In the genomic region with DNA sequence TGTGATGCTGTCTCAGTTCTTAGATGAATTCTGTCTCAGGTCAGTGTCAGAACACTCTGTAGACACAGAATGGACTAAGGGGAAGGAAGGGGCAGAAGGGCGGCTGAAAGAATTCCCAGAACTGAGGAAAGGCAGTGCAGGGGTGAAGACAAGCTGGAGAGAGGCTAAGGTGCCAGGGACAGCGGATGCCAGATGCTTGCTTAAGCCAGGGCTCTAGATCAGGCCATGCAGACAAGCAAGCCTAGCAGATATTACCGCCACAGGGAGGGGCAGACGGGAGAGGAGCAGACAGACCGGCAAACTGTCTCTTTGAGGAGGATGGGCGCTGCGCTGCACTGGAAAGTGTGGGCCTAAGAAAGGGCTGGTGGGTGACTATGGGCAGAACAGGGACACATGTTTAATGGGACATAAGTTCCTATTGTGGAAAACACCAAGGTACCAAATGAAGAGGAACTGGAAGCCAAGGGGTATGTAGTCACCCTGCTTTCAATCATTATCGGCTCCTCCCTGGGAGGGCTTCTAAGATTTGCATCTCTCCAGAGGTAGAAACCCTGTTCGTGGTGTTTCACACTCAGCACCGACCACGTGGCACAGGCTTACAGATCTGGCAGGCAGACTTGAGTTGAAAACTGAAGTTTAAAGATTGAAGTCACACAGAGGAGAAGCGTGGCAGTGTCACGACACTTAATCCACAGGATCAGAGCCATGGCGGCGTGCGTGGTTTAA, we compare ENCODE assay signal across 11 mouse cellular contexts. TPM values are rescaled to one million over a fixed set of nuclear protein-coding genes. Genes with fewer than 3 reads are reported as not detected.
DNase-seq lines count a peak whose midpoint lies in the region; ATAC-seq and TF ChIP-seq lines count a peak whose summit lies in the region.
"Had no signal": no experiment of that assay in that cellular context is flagged by ENCODE, and none has a peak within 500 bp of the region (broad histone marks: within the 10 kb centered on the region; RNA-seq: fewer than 3 reads in every experiment).

No protein-coding gene starts in this region.

- H3K4me2 ChIP-seq in lung, postnatal 0 days (replicated peaks; ENCODE audit: low read depth, low read length) = no peak overlapping the region
- no peak overlapping the region for H3K4me2 ChIP-seq in forebrain, embryonic 14.5 days (ENCODE audit: low read length)
- H3K4me2 ChIP-seq: midbrain, embryonic 12.5 days had no signal

- peak; percentile 2; the same call in 1 of the 2 replicates for ATAC-seq in lung, postnatal 0 days
- no peak for ATAC-seq in forebrain, embryonic 14.5 days

- peak overlapping the region; percentile 56 for H3K27ac ChIP-seq in heart, embryonic 10.5 days
- 0 out of 2 replicates have a peak overlapping the region, but pooled peaks have one; percentile 0 for H3K27ac ChIP-seq in ES-Bruce4 (ENCODE audit: insufficient read depth, low read length)
- H3K27ac ChIP-seq in lung, postnatal 0 days (ENCODE audit: low read length) = no peak overlapping the region
- no peak overlapping the region for H3K27ac ChIP-seq in forebrain, embryonic 14.5 days (ENCODE audit: low read depth, low read length)
- H3K27ac ChIP-seq: midbrain, embryonic 12.5 days had no signal

- no peak for TF ChIP-seq POLR2A in ES-Bruce4 (IDR thresholded peaks at IDR 0.05; ENCODE audit: insufficient read depth, low read length)

- WGBS in heart, embryonic 10.5 days = 63% methylated on average over 16 of the region's 16 CpGs
- WGBS in lung, postnatal 0 days = 70% methylated on average over 16 of the region's 16 CpGs
- 80% methylated on average over 16 of the region's 16 CpGs for WGBS in forebrain, embryonic 14.5 days

- H3K9me3 ChIP-seq in heart, embryonic 10.5 days = no peaks in the 10 kb centered on the region
- no peaks in the 10 kb centered on the region for H3K9me3 ChIP-seq in ES-Bruce4 (replicated peaks; ENCODE audit: control insufficient read depth, insufficient read depth, low read length, poor library complexity, severe bottlenecking)
- no peaks in the 10 kb centered on the region for H3K9me3 ChIP-seq in lung, postnatal 0 days (ENCODE audit: low read length)
- no peaks in the 10 kb centered on the region for H3K9me3 ChIP-seq in forebrain, embryonic 14.5 days (replicated peaks; ENCODE audit: control insufficient read depth, low read length)
- H3K9me3 ChIP-seq: midbrain, embryonic 12.5 days had no signal

- no peak for TF ChIP-seq EP300 in ES-Bruce4 (IDR thresholded peaks at IDR 0.05; ENCODE audit: insufficient read depth, low read depth, low read length)
- TF ChIP-seq EP300 in lung, postnatal 0 days (IDR thresholded peaks at IDR 0.05) = no peak

- intact Hi-C loops in heart, postnatal 25 days (cut with DNase I) = loop anchor here (10.0 kb wide), 1 partner anchor 236 kb away; the partner anchor contains the start of gene Rpl21

- H3K36me3 ChIP-seq in heart, embryonic 10.5 days = no peaks in the 10 kb centered on the region
- H3K36me3 ChIP-seq in ES-Bruce4 (ENCODE audit: control insufficient read depth, insufficient read depth, low read length, poor library complexity, severe bottlenecking) = no peaks in the 10 kb centered on the region
- H3K36me3 ChIP-seq in lung, postnatal 0 days (ENCODE audit: insufficient read depth, low read length) = no peaks in the 10 kb centered on the region
- H3K36me3 ChIP-seq in forebrain, embryonic 14.5 days (ENCODE audit: control insufficient read depth, insufficient read depth, low read length) = no peaks in the 10 kb centered on the region
- H3K36me3 ChIP-seq: midbrain, embryonic 12.5 days had no signal

- no peak overlapping the region for H3K4me3 ChIP-seq in heart, embryonic 10.5 days
- H3K4me3 ChIP-seq in ES-Bruce4 (ENCODE audit: low read depth, low read length) = no peak overlapping the region
- no peak overlapping the region for H3K4me3 ChIP-seq in lung, postnatal 0 days (ENCODE audit: low read depth, low read length)
- no peak overlapping the region for H3K4me3 ChIP-seq in forebrain, embryonic 14.5 days (ENCODE audit: low read depth, low read length)
- H3K4me3 ChIP-seq: midbrain, embryonic 12.5 days had no signal

- no peak for TF ChIP-seq CTCF in ES-Bruce4 (IDR thresholded peaks at IDR 0.05; ENCODE audit: low read depth, low read length)
- no peak for TF ChIP-seq CTCF in lung, postnatal 0 days (IDR thresholded peaks at IDR 0.05)

- peaks cover 34% of the 10 kb centered on the region for H3K4me1 ChIP-seq in heart, embryonic 10.5 days
- peaks cover 2% of the 10 kb centered on the region for H3K4me1 ChIP-seq in ES-Bruce4 (ENCODE audit: control insufficient read depth, insufficient read depth, low read length)
- H3K4me1 ChIP-seq in lung, postnatal 0 days (ENCODE audit: insufficient read depth, low read depth, low read length) = peaks cover 25% of the 10 kb centered on the region; the same call in 1 of the 2 replicates
- peaks cover 3% of the 10 kb centered on the region; the same call in 1 of the 2 replicates for H3K4me1 ChIP-seq in forebrain, embryonic 14.5 days (ENCODE audit: control insufficient read depth, insufficient read depth, low read length)

- no peaks in the 10 kb centered on the region for H3K27me3 ChIP-seq in heart, embryonic 10.5 days (ENCODE audit: insufficient read depth, poor library complexity, severe bottlenecking)
- H3K27me3 ChIP-seq in ES-Bruce4 (ENCODE audit: control insufficient read depth, insufficient read depth, low read length, poor library complexity, severe bottlenecking) = no peaks in the 10 kb centered on the region
- no peaks in the 10 kb centered on the region for H3K27me3 ChIP-seq in lung, postnatal 0 days (replicated peaks; ENCODE audit: insufficient read depth, low read length)
- H3K27me3 ChIP-seq in forebrain, embryonic 14.5 days (replicated peaks; ENCODE audit: control insufficient read depth, insufficient read depth, low read length) = no peaks in the 10 kb centered on the region
- H3K27me3 ChIP-seq: Patski had no signal

- H3K9ac ChIP-seq in ES-Bruce4 (ENCODE audit: low read depth, poor library complexity, severe bottlenecking) = no peak overlapping the region
- no peak overlapping the region for H3K9ac ChIP-seq in lung, postnatal 0 days (replicated peaks; ENCODE audit: low read depth)
- H3K9ac ChIP-seq in forebrain, embryonic 14.5 days (ENCODE audit: low read length) = no peak overlapping the region
- H3K9ac ChIP-seq: midbrain, embryonic 12.5 days had no signal

- no peak for DNase-seq in heart, embryonic 10.5 days (ENCODE audit: low spot score)
- no peak for DNase-seq in heart, postnatal 25 days (ENCODE audit: low spot score)
- peak; percentile 27 for DNase-seq in heart, postnatal 4 days
- peak; percentile 61 for DNase-seq in lung, postnatal 0 days (ENCODE audit: low spot score)
- DNase-seq in forebrain, embryonic 14.5 days (ENCODE audit: low spot score) = no peak
- DNase-seq in ovary, postnatal 36 days (ENCODE audit: low spot score) = no peak
- no peak for DNase-seq in retina, embryonic 14.5 days (ENCODE audit: low spot score)
- DNase-seq: right cerebral cortex, postnatal 14 days had no signal

RNA-seq across cellular contexts. Expression of gene Lnx2, which starts 5.4 kb away (rescaled TPM):
- polyA plus RNA-seq in heart, embryonic 10.5 days (2016; fragmentation: Nextera tagmentation; extraction: Ambion mirVana) = 7.7 and 10.0 TPM in 2 replicates
- 10 to 100 TPM; 10.1 to 10.7 TPM for total RNA-seq in heart, postnatal 25 days (2021)
- polyA plus RNA-seq in ES-Bruce4 (2011; ENCODE audit: insufficient read depth, insufficient read length, low read depth, missing spikeins) = 9.0 and 9.9 TPM in 2 replicates
- total RNA-seq in heart, postnatal 4 days (2021) = 10 to 100 TPM; 16.5 to 16.6 TPM
- polyA plus RNA-seq in lung, postnatal 0 days (2015; fragmentation: Nextera tagmentation; extraction: Ambion mirVana) = 12.4 and 14.5 TPM in 2 replicates
- polyA plus RNA-seq in forebrain, embryonic 14.5 days (2014; fragmentation: Nextera tagmentation; extraction: Ambion mirVana) = 8.1 and 10.9 TPM in 2 replicates

RNA-seq across cellular contexts. Expression of gene Polr1d, which starts 5.9 kb away (rescaled TPM):
- polyA plus RNA-seq in heart, embryonic 10.5 days (2016; fragmentation: Nextera tagmentation; extraction: Ambion mirVana) = 114 and 129 TPM in 2 replicates
- total RNA-seq in heart, postnatal 25 days (2021) = 10 to 100 TPM; 73.2 to 73.8 TPM
- polyA plus RNA-seq in ES-Bruce4 (2011; ENCODE audit: insufficient read depth, insufficient read length, low read depth, missing spikeins) = 149 and 155 TPM in 2 replicates
- total RNA-seq in heart, postnatal 4 days (2021) = 10 to 100 TPM; 78.1 to 81.6 TPM
- polyA plus RNA-seq in lung, postnatal 0 days (2015; fragmentation: Nextera tagmentation; extraction: Ambion mirVana) = 106 and 107 TPM in 2 replicates
- 121 and 135 TPM in 2 replicates for polyA plus RNA-seq in forebrain, embryonic 14.5 days (2014; fragmentation: Nextera tagmentation; extraction: Ambion mirVana)

Comparison
In these comparisons a context has a peak if more than half of its experiments do, and no peak if none do; other contexts are left out.
1. DNase-seq: peak in heart, postnatal 4 days (single experiment) and lung, postnatal 0 days (single experiment); none in heart, embryonic 10.5 days (single experiment), heart, postnatal 25 days (single experiment), forebrain, embryonic 14.5 days (single experiment), ovary, postnatal 36 days (single experiment) and retina, embryonic 14.5 days (single experiment).
2. H3K27ac ChIP-seq: peak in heart, embryonic 10.5 days (single experiment) and ES-Bruce4 (single experiment); none in lung, postnatal 0 days (single experiment) and forebrain, embryonic 14.5 days (single experiment).